Mouse (Mus musculus): ENCODE data around the gene Pros1.
A peak's percentile ranks its signal among the peaks of the same experiment; 100 is the strongest.

Gene Pros1

DNA sequence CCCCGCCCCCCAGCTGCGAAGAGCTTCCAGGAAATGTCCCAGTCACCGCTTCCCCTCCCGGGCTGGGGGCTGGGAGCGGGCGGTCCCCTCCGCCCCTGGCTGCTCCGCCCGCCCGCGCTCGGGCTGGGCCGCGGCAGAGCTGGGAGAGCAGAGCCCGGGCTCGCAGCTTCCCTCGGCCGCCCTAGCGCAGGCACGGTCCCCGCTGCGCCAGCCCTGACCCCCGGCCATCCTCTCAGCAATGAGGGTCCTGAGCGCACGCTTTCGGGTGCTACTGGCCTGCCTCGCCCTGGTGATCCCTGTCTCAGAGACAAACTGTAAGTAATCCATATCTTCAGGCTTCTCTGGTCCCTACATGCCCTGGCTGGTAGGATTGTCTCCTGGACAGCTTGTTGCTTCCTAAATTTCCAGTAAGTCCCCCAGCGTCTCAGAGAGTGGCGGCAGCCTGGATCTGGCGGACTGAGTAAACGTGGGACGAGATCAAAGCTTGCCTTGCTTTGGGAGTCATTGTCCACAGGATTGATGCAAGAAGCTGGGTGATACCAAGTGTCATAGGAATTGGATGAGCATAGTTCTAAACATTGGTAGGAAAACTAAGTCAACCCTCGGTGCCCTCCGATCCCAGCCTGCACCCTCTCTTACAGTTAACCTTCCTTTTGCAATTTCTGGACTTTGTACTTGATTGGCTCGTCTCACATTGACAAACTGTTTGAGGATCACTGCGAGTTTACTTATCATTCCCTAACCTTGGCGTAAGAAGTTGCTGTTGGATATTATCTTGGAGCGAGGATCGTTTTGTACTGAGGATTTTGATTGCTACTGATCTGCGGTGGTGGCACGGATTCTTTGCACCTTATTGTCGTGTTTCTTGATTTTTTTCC is at the start of gene Pros1:
TSS of gene Pros1 (plus strand) at position 117 of the 878 bp plus-strand sequence.
- DNase-seq (ENCODE audit: low spot score), result no peak

DNA sequence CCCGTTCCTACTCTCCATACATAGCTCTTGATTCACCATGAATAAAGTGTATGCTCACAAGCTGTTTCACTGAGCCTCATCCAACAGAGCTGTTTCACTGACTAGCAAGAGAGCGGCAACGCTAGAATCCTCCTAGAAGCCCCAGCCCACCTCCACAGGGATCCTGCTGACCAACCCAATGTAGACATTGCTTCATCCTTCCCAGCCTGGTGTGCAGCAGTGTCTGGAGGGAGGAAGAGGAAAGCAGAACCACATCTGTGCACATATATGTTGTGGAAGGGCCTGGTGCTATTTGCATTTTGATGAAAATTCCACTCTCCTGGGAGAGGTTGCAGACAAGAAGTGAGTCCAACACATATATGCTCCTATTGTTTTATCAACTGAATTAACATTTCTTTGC is 49.5 kb upstream of the Pros1 start:
- DNase-seq (ENCODE audit: low spot score), result no peak

DNA sequence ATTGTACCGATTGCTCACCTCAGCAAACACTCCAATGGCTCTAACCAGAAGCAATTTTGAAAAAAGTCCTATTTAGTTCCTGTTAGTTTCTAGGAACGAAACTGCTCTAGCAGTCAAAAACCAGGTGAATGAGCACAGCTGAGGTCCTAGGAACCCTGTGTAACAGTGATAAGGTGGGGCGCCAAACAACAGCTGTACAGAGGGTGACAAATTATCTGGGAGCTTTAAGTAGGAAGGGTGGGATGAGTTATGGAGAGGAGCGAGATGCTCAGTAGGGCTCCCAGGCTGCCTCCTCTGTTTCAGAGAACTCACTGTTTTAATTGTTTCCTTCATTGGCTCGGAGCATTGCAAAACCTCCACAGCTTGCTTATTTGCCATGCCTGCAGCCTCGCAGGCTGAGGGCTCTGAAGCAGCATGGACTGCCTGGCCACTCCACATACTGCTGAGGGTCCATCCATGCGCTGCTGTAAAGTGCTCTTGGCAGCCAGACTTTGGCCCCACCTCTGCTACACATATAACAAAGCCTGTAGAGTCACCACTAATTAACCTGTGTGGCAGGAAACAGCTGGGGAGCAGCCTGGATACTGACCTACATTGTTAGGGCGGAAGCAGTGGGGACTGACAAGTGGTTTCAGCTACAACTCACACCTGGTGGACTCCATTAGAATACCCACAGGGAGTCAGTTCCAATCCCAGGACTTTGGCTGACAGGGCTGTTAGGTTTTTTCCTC is 46.7 kb upstream of the Pros1 start:
- no peak for DNase-seq (ENCODE audit: low spot score)

DNA sequence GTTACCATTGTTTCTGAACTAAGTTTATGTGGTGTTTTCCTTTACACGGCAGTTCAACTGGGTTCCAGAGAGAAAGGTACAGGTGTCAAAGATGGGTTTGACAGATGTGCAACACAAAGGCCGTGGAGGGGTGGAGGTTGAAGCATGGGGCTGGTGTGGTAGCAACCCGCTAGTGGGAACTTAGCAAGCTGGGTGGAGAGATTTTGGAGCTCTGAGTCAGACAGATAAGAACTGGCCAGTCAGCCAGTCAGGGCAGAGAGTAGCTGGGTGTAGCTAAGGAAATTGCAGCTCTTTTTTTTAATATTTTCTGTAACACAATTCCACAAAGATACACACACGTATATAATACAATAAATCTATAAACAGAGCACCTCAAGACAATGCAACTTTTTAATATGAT is 43.3 kb upstream of the Pros1 start:
- DNase-seq (ENCODE audit: low spot score), result no peak

DNA sequence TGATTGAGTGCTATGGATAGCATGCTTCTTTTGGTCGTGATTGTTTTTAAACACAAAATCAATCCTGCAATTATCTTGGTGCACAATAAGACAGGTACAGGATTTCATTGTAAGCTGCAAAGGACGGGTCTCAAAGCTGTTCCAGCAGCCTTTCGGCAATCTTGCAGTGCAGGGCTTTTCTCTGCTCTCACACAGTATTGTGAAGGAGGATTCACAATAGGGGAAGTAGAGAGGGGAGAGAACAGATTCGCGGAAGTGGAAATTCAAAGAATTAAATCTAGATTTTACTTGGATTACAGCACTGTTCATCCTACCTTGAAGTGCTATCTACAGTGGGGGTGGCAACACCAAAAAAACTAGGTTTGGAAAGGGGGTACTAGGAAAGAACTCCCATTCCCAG is 40.3 kb upstream of the Pros1 start:
- DNase-seq (ENCODE audit: low spot score), result no peak

DNA sequence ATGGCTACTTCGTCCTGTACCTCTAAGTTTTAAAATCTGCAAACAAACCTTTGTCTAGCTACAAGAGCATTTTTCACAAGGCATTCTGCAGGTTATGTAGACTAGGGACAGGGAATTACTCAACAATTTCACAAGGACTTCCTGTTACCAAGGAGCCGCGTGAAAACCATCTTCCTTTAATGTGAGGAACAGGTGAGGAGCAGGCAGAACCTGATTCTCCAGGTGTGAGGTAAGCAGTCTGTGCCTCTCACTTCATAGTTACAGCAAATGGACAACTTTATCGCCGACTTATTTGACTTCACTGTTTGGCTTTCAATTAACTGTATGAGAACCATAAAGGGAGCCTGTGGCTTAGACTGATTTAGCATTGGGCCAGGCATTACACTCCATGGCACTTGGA is 39.6 kb upstream of the Pros1 start, which contains the start of gene Stx19:
TSS of gene Stx19 (plus strand) at position 186 of the 400 bp plus-strand sequence.
- DNase-seq (ENCODE audit: low spot score), result no peak

DNA sequence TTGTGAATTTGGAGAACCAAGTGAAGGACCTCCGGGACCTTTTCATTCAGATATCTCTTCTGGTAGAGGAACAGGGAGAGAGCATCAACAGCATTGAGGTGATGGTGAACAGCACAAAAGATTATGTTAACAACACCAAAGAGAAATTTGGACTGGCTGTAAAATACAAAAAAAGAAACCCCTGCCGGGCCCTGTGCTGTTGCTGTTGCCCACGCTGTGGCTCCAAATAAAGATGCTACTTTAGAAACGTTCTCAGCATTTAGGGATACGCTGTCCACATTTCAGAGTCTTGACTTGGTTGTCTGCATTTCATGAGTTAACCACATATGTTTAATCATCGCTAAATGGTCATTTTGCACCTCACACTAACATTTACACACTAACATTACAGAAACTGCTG is 31.6 kb upstream of the Pros1 start:
- no peak for DNase-seq (ENCODE audit: low spot score)

DNA sequence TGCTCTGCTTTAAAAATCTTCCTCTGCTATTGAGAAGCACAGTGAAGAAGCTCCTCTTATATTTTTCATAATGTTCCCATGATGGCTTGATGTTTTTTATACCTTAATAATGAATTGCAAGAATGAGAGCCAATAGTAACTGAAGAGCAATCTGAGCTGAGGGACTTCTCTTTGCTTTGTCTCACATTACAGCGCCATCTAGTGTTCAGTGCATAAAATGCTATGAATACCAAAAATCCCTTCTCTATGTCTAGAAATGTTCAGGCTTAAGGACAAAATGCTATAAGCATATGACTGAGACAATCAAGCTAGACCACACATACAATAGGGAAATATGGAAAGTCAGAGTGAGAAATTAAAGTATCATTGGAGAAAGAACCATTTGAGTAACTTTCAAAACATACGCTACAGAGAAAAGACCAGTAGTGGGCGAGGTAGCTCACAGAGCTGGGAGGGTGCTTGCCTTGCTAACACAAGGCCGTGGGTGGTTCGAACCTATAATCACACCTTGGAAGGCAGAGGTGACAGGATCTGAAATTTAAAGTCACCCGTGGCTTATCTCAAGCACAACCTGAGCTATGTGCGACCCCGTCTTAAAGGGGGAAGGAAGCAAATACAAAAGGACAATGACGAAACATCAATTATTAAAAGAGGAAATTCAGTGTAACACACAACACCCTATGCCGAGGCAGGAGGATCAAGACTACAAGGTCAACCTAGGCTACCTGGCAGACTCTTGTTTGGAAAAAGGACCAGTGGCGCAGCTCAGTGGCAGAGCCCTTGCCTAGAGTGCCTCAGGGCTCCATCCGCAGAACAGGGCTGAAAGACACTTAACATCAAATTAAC is 27.7 kb upstream of the Pros1 start:
- no peak for DNase-seq (ENCODE audit: low spot score)

DNA sequence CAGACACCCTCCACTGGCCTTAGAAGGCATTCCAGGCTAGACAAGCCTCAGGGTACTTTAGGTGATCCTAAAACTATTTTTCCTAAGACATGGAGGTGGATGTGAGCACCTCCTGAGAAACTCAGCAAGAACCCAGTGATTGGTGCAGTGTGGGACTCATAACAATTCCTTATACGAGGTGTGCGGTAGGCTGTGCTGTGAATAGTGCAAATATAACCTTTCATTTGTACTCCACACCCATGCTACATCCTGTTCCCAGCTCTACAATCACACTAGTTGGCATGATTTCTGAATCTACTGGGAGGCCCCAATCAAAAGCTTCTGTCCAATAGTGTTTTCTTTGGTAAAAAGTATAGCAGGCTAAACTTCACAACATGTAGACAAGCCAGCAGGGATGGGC is 22.1 kb upstream of the Pros1 start:
- DNase-seq (ENCODE audit: low spot score), result no peak

DNA sequence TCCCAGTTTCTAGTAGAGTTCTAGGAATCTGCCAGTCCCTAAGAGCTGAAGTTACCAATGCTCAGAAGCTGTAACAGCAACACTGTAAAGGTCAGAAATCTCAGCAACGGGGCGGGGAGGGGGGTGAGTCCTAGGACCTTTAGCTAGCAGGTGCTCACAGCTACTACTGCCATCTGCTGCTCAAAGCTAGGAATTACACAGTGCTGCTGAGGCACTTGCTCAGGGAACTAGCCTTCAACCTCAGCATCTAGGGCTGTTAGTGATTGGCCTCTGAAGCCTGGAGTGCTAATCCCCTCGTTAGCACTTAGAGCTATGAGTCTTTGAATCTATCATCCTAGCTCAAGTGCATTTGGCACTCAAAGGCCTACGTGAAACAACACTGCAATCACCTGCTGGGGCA is 21.6 kb upstream of the Pros1 start:
- no peak for DNase-seq (ENCODE audit: low spot score)

DNA sequence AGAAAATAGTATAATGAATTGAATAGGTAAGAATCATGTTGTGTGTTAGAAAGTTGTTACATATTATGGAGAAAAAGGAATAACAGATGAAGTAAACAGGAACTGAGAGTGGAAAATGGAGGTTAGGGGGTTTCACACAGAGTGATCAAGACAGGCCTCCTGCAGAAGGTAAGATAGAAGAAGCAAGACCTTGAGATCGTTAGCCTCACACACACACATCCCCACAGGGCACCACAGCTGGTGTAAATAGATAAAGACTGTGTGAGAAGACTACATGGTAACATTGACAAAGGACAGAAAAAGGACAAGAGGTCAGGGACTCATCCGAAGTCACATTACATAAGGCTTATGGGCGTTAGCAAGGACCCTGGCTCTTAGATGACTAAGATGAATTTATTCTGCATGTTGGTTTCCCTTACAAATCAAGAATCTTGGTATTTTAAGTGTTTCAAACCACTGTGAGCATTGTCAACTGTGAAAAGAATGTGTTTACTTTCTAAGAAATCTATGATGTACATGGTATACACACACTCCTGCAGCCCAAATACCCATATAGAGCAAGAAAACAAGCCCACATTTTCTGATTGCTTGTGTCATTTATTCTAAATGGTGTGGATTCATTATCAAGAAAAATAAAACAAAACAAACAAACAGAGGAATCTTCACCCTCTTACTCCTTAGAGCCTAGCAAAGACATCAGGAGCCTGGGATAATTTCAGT is 19.9 kb upstream of the Pros1 start:
- no peak for DNase-seq (ENCODE audit: low spot score)

DNA sequence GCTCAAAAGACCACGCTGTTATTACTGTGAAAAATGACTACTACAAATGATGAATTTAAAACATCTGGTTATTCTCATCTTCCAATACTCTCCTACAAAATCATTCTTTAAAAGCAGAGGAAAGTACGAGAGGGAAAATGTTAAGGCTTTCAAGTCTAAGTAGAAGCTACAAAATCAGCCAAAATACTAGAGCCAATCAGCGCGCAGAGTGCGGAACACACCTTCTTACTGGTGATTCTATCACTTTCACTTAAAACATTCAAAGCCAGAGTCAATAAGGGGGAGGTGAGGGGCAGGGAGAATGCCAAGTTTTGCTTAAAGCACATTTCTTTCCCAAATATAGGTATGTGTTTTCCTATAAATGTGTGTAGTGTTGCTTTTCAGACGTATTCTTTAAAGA is 8.8 kb upstream of the Pros1 start:
- no peak for DNase-seq (ENCODE audit: low spot score)

DNA sequence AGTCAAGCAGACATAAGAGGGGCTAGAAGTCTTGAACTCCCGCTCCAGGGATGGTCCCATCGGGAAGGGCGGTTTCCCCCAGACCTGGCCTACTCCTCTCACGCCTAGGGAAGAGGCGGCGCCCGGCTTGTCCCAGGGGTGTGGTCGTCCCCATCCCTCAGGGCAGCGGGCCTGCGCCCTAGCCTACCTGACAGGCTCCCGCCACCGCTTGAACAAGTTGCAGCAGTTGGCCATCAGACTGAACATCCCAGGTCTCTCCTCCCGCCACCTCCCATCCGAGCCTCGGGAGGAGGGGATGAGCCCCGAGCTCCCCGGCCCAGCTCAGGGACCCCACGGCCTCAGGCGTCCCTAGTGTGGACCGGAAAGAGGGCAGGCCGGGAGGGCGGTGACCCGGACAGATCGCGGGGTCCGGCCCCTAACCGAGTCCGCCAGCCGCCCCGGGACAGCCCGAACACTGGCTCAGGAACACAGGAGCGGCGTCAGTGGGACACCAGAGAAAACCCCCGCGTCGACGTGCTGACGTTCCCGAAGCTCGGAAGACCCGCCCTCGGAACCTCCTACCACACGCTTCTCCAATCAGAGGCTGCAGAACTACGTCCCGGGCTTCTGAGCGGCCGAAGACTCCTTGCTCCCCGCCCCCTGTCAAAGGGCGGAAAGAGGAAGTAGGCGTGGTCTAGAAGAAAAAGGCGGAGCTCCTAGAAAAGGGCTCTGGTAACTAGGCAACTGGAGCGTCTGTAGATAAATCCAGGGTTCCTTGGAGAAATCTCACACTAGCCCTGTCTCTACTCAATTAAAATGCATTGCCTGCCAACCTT is 7.4 kb upstream of the Pros1 start, which contains the start of gene Arl13b:
TSS of gene Arl13b (minus strand) at position 543 of the 815 bp plus-strand sequence.
- DNase-seq (ENCODE audit: low spot score), result peak; percentile 95

DNA sequence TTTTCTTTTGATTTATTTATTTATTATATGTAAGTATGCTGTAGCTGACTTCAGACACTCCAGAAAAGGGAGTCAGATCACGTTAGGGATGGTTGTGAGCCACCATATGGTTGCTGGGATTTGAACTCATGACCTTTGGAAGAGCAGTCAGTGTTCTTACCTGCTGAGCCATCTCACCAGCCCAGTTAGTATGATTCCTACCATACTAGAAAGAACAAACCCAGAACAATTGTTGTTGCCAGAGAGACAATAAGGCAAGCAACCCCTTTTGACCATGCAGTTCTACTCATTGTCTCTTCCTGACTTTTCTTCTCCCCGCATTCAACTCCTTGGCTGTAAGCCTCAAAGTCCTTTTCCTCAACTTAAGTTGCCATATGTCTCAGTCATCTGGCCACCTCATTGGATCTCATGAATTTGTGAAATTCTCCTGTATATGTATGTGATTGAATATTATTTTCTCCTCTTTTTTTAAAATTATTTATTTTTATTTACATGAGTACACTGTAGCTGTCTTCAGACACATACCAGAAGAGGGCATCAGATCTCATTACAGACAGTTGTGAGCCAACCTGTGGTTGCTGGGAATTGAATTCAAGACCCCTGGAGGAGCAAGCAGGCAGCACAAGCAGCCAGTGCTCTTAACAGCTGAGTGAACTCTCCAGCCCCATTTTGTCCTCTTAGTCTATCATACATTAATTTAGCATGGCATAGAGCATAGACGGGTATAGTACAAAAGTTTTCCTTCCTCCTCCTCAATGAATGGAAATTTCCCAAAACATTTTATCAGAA is 1.4 kb upstream of the Pros1 start:
- no peak for DNase-seq (ENCODE audit: low spot score)

DNA sequence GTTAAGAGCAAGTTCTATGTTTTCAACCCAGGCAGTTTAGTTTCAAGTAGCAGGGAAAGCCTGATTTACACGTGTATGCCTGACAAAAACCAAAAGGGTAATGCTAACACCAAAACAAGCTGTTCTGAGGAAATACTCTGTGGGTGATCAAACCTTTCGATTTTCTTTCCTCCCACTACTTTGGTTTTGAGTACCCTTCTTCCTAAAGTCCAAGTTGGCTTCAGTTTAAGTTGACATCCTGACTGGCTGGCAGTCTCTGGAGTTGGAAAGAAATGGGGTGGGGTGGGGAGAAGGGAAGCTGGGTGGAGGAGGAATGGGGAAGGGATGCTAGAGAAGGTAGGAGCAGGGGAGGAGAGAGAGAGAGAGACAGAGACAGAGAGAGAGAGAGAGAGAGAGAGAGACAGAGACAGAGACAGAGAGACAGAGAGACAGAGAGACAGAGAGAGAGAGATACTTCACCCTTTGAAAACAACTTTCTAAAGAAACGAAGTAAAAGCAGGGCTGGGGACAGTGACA is 438 bp upstream of the Pros1 start:
- DNase-seq (ENCODE audit: low spot score), result no peak

DNA sequence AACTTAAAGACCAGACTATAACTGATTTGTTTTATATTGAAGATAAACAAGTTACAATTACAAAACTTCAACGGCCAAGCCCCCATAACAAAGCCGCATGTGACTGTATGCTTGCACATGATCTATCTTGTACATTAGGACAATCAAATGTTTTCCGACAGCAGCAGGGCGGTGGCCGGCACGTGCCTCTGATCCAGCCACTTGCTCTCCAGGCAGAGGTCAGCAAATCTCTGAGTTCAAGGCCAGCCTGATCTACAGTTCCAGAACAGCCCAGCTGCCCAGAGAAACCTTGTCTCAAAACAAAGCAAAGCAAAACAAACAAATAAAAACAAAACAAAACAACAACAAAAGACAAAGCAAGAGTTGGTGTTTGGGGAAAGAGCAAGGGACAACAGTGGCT is 1.3 kb downstream of the Pros1 start:
- no peak for DNase-seq (ENCODE audit: low spot score)

DNA sequence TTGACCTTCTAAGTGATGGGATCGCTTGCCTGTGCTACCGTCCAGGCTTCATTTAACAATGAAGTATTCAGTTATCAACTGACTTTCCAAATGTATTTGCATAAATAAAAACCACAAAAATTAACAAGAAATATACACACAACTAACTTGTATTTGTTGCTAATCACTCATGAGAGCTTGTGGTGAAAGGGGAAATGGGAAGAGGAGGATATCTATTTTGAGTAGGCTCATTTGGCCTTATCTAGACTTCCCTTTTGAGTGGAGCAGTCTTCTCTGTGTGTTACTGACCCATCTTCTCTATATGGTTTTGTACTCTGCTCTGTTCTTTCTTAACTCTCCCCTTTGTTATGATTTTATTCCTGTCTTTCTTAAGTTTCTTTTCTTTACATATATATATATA is 2.2 kb downstream of the Pros1 start:
- DNase-seq (ENCODE audit: low spot score), result no peak

DNA sequence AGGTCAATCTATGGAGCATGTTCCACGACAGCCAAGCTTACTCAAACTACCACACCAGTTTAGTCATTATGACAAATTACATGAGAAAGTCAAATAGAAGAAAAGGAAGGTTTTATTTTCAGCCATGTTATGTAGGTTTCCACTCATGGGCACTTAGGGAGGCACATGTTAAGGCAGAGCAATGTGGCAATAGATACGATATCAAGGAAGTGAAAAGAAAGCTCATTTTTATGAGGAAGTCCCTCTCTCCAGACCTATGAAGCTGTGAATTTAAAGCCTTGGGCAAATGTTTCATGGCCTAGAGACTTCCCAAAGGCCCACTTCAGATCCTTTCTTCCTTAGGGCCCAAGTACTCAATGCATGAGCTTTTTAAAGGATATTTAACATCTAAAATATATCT is 3.4 kb downstream of the Pros1 start:
- no peak for DNase-seq (ENCODE audit: low spot score)

DNA sequence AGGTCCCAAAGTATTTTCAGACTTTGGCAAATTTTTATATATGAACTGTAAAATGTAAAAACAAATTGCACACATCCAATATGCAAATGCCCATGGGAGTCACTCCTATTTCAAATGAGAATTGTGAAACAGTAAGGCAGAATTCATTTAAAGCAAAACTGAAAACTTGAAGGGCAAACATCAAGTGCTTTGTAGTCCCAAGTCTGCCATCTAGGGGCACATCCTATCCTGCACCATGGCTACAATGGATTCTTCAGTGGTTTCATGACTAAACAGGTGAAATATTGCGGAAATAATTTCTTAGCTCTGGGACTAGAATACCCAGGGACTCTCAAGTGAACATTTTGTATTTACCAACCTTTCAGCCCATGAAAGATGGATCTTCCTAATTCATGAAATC is 3.9 kb downstream of the Pros1 start:
- no peak for DNase-seq (ENCODE audit: low spot score)

DNA sequence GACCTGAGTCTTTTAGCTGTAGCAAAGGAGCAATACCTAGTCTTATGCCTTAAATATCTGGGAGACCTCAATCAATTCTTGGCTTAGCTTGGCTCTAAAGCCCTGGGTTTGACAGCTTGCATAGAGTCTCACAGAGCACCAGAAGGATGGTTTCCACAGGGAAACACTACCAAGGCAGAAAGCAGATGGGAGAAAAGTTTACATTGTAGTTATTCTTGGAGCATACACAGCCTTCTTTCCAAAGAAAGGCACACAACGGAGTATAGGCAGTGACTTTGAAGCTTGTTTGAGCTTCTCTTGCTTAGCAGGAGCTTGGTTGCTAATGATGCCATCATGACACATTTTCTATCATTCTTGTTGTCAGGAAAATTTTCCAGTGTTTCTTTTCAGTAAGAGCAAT is 6.0 kb downstream of the Pros1 start:
- no peak for DNase-seq (ENCODE audit: low spot score)

Data from left cerebral cortex, adult 11 months (tissue).